Mouse (Mus musculus): ENCODE measurements at regions not wholly inside any gene's neighbourhood (a gene's known extent, or its start where the extent isn't known, plus 50 kb on each side); places are given as distances from the start of the nearest gene placed in this dataset.

DNA sequence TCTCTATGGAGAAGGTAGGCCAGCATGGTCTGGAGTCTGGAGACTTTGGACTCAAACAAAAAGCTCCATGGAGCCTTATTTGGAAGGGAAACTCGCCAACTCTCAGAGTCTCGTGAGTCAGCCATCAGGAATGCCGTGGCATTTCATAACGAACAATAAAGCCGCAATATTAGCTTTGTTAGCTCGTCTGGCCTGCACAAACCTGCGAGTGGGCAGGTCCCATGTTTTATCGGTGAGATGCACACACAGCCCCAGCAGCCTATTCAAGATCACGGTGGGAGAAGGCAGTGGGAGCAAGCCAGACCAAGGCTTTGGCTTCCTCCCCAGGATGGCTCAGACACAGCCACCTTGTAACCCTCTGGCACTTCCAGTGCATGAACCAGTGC is 84.4 kb downstream of the Gm11733 start:
- TF ChIP-seq HCFC1 (IDR thresholded peaks at IDR 0.05; ENCODE audit: borderline replicate concordance, insufficient read depth, low read length) (no peak), CHD2 (IDR thresholded peaks at IDR 0.05; ENCODE audit: low read depth, low read length) (no peak), ZC3H11A (IDR thresholded peaks at IDR 0.05; ENCODE audit: borderline replicate concordance, low read depth, low read length) (no peak), ZNF384 (IDR thresholded peaks at IDR 0.05; ENCODE audit: low read depth, low read length) (no peak)

Data from ES-E14 (cell line).